Mouse (Mus musculus): ENCODE results near the gene Col13a1. TPM values are rescaled to one million over a fixed set of nuclear protein-coding genes. Genes with fewer than 3 reads are reported as not detected.

Gene Col13a1
- polyA plus RNA-seq, 2 experiments = 5.5 to 10.2 TPM

- Histone ChIP-seq H3K4me3 (replicated peaks; ENCODE audit: low read length) (peak overlapping the region; percentile 48), H3K9me3 (ENCODE audit: control insufficient read depth, low read length) (no peaks in the 10 kb centered on the region), H3K27ac (replicated peaks; ENCODE audit: low read depth, low read length) (no peak overlapping the region), H3K27me3 (ENCODE audit: control insufficient read depth, insufficient read depth, low read length) (peaks cover 40% of the 10 kb centered on the region), H3K4me2 (replicated peaks; ENCODE audit: low read depth, low read length, severe bottlenecking) (peak overlapping the region; percentile 94), H3K36me3 (ENCODE audit: control insufficient read depth, insufficient read depth, low read length) (no peaks in the 10 kb centered on the region), H3K4me1 (ENCODE audit: control insufficient read depth, insufficient read depth, low read length) (peaks cover 19% of the 10 kb centered on the region), H3K9ac (ENCODE audit: low read depth, low read length, severe bottlenecking) (peak overlapping the region; percentile 51)
- no peak for DNase-seq (ENCODE audit: low spot score)
- no peak for TF ChIP-seq POLR2A (IDR thresholded peaks at IDR 0.05; ENCODE audit: borderline replicate concordance, extremely low read depth, insufficient read depth, insufficient read length)
- WGBS = 7% methylated on average over 17 of the region's 18 CpGs
- no peak for ATAC-seq (ENCODE audit: low FRiP score, low read depth)
Measured at GRCm38 (mm10) chr10:61977392-61978096, 1.4 kb downstream of the Col13a1 start.

- 12% methylated on average over 6 of the region's 6 CpGs for WGBS
- Histone ChIP-seq H3K9me3 (ENCODE audit: control insufficient read depth, low read length) (no peaks in the 10 kb centered on the region), H3K27ac (replicated peaks; ENCODE audit: low read depth, low read length) (no peak overlapping the region), H3K27me3 (ENCODE audit: control insufficient read depth, insufficient read depth, low read length) (peaks cover 40% of the 10 kb centered on the region), H3K4me3 (replicated peaks; ENCODE audit: low read length) (peak overlapping the region; percentile 48), H3K4me2 (replicated peaks; ENCODE audit: low read depth, low read length, severe bottlenecking) (peak overlapping the region; percentile 94; the same call in 1 of the 2 replicates), H3K9ac (ENCODE audit: low read depth, low read length, severe bottlenecking) (no peak overlapping the region), H3K36me3 (ENCODE audit: control insufficient read depth, insufficient read depth, low read length) (no peaks in the 10 kb centered on the region), H3K4me1 (ENCODE audit: control insufficient read depth, insufficient read depth, low read length) (peaks cover 19% of the 10 kb centered on the region)
- no peak for TF ChIP-seq POLR2A (IDR thresholded peaks at IDR 0.05; ENCODE audit: borderline replicate concordance, extremely low read depth, insufficient read depth, insufficient read length)
- peak; percentile 18 for DNase-seq (ENCODE audit: low spot score)
- no peak for ATAC-seq (ENCODE audit: low FRiP score, low read depth)
Measured at GRCm38 (mm10) chr10:61976987-61977386, 1.9 kb downstream of the Col13a1 start.

- no peak overlapping the region for H3K27ac ChIP-seq (replicated peaks; ENCODE audit: low read depth, low read length)
- ATAC-seq (ENCODE audit: low FRiP score, low read depth) (no peak), DNase-seq (ENCODE audit: low spot score) (no peak)
- H3K4me3 ChIP-seq (replicated peaks; ENCODE audit: low read length) = no peak overlapping the region
- H3K9me3 ChIP-seq (ENCODE audit: control insufficient read depth, low read length) = no peaks in the 10 kb centered on the region
- no peak for TF ChIP-seq POLR2A (IDR thresholded peaks at IDR 0.05; ENCODE audit: borderline replicate concordance, extremely low read depth, insufficient read depth, insufficient read length)
- H3K4me2 ChIP-seq (replicated peaks; ENCODE audit: low read depth, low read length, severe bottlenecking) = no peak overlapping the region
- peaks cover 17% of the 10 kb centered on the region for H3K4me1 ChIP-seq (ENCODE audit: control insufficient read depth, insufficient read depth, low read length)
- H3K9ac ChIP-seq (ENCODE audit: low read depth, low read length, severe bottlenecking) = no peak overlapping the region
- H3K27me3 ChIP-seq (ENCODE audit: control insufficient read depth, insufficient read depth, low read length) = peaks cover 32% of the 10 kb centered on the region
- WGBS = 89% methylated on average over 2 of the region's 2 CpGs
- no peaks in the 10 kb centered on the region for H3K36me3 ChIP-seq (ENCODE audit: control insufficient read depth, insufficient read depth, low read length)
Measured at GRCm38 (mm10) chr10:61974581-61974980, 4.3 kb downstream of the Col13a1 start.

- H3K36me3 ChIP-seq (ENCODE audit: control insufficient read depth, insufficient read depth, low read length) = no peaks in the 10 kb centered on the region
- no peak overlapping the region for H3K27ac ChIP-seq (replicated peaks; ENCODE audit: low read depth, low read length)
- H3K4me2 ChIP-seq (replicated peaks; ENCODE audit: low read depth, low read length, severe bottlenecking) = no peak overlapping the region
- H3K9ac ChIP-seq (ENCODE audit: low read depth, low read length, severe bottlenecking) = no peak overlapping the region
- H3K27me3 ChIP-seq (ENCODE audit: control insufficient read depth, insufficient read depth, low read length) = peaks cover 7% of the 10 kb centered on the region; the same call in 1 of the 2 replicates
- TF ChIP-seq POLR2A (IDR thresholded peaks at IDR 0.05; ENCODE audit: borderline replicate concordance, extremely low read depth, insufficient read depth, insufficient read length) = no peak
- no peaks in the 10 kb centered on the region for H3K9me3 ChIP-seq (ENCODE audit: control insufficient read depth, low read length)
- DNase-seq (ENCODE audit: low spot score) (peak; percentile 59), ATAC-seq (ENCODE audit: low FRiP score, low read depth) (no peak)
- 5% methylated on average over 4 of the region's 4 CpGs for WGBS
- 0 out of 2 replicates have a peak, but pooled peaks cover 2% of the 10 kb centered on the region for H3K4me1 ChIP-seq (ENCODE audit: control insufficient read depth, insufficient read depth, low read length)
- H3K4me3 ChIP-seq (replicated peaks; ENCODE audit: low read length) = no peak overlapping the region
Measured at GRCm38 (mm10) chr10:61972041-61972440, 6.9 kb downstream of the Col13a1 start.

- Histone ChIP-seq H3K27ac (replicated peaks; ENCODE audit: low read depth, low read length) (no peak overlapping the region), H3K4me2 (replicated peaks; ENCODE audit: low read depth, low read length, severe bottlenecking) (no peak overlapping the region), H3K36me3 (ENCODE audit: control insufficient read depth, insufficient read depth, low read length) (no peaks in the 10 kb centered on the region), H3K9me3 (ENCODE audit: control insufficient read depth, low read length) (no peaks in the 10 kb centered on the region), H3K9ac (ENCODE audit: low read depth, low read length, severe bottlenecking) (no peak overlapping the region), H3K27me3 (ENCODE audit: control insufficient read depth, insufficient read depth, low read length) (no peaks in the 10 kb centered on the region), H3K4me1 (ENCODE audit: control insufficient read depth, insufficient read depth, low read length) (no peaks in the 10 kb centered on the region), H3K4me3 (replicated peaks; ENCODE audit: low read length) (no peak overlapping the region)
- WGBS = 69% methylated on average over 7 of the region's 7 CpGs
- TF ChIP-seq POLR2A (IDR thresholded peaks at IDR 0.05; ENCODE audit: borderline replicate concordance, extremely low read depth, insufficient read depth, insufficient read length) = no peak
- no peak for DNase-seq (ENCODE audit: low spot score)
- ATAC-seq (ENCODE audit: low FRiP score, low read depth) = no peak
Measured at GRCm38 (mm10) chr10:61968003-61968553, 10.8 kb downstream of the Col13a1 start.

Measured in limb, embryonic 14.5 days (tissue).